Mouse (Mus musculus) spleen, postnatal 14 days (tissue): ENCODE measurements around the gene Fbln1.

Source experiments
- DNase-seq, 2 experiments: peaks; one replicate each; pipeline ENCODE4 v3.0.0; 2021 to 2022; ENCODE audit warnings: low spot score in 2 of 2

Fbln1 gene

DNA sequence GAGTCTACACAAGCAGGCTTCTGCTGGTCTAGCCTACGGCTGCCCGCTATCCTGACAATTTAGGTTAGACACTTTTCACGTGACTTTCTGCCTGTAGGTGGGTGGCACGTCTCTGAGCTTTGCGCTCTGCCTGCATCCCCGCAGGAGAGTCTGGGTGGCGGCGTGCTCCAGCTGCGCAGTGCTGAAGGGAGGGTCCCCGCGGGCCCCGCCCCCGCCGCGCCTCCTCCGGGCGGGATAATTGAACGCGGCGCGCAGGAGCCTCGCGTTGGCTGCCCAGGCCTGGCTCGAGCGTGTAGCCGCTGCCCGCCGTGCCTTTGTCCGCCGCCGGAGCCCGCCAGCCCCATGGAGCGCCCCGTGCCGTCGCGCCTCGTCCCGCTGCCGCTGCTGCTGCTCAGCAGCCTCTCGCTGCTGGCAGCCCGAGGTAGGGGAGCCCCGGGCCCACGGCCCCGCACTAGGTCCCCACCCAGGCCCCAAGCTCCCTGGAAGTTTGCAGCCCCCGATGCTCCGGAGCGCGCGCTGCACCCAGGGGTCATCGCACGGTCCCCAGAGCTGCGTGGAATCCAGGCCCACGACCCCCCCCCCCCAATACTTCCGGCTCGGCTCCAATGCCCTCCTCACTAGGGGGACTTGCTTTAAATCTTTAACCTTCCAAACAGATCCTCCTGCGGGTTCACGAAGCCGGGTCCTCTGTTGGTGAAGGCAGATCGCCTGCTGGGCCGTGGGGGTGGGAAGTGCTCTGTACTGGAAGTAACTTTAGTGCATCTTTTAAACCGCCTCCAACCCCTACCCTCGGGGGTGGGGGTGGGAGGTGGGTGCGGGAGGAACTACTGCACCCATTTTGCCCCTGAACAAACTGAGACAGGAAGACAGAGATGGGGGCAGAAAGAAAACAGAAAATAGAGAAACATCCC lies at the start of gene Fbln1:
TSS of gene Fbln1 (plus strand) at position 158 of the 911 bp plus-strand sequence.
- peak in 1 of 2 experiments; percentile 6 for DNase-seq

DNA sequence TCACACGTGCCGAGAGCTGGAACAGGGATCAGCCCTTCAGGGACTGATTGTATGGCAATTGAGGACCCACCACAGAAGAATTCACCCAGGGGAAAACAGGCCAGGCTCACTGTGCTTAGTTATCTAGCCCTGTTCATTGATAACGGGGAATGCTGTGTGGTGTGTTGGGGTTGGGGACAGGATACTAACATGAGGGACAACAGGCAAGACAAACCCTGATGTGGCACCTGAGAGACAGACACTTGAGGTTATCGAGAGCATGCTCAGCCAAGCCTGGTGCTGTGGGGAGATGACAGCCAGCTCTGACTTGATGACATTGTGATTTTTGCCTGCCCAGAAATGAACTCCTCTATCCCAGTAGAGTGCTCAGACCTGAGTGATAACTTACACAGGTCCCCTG lies 49.6 kb upstream of the Fbln1 start:
- no peak for DNase-seq

DNA sequence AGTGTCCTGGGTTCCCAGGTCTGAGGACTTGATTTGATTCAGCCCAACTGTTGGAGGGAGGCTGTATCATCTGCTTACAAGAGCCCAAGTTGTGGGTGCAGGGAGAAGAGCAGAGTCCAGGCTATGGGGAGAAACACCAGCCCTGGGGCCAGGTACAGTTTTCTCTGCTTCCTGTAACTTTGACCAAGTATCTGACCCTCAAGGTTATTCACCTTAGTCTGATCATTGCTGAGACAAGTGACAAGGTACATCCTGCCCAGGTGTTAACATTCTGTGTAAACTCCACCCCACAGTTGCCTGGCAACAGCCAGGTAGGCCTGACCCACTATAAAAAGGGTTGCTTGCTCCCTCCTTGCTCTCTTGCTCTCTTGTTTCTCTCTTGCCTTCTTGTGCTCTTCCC lies 44.3 kb upstream of the Fbln1 start:
- no peak for DNase-seq

DNA sequence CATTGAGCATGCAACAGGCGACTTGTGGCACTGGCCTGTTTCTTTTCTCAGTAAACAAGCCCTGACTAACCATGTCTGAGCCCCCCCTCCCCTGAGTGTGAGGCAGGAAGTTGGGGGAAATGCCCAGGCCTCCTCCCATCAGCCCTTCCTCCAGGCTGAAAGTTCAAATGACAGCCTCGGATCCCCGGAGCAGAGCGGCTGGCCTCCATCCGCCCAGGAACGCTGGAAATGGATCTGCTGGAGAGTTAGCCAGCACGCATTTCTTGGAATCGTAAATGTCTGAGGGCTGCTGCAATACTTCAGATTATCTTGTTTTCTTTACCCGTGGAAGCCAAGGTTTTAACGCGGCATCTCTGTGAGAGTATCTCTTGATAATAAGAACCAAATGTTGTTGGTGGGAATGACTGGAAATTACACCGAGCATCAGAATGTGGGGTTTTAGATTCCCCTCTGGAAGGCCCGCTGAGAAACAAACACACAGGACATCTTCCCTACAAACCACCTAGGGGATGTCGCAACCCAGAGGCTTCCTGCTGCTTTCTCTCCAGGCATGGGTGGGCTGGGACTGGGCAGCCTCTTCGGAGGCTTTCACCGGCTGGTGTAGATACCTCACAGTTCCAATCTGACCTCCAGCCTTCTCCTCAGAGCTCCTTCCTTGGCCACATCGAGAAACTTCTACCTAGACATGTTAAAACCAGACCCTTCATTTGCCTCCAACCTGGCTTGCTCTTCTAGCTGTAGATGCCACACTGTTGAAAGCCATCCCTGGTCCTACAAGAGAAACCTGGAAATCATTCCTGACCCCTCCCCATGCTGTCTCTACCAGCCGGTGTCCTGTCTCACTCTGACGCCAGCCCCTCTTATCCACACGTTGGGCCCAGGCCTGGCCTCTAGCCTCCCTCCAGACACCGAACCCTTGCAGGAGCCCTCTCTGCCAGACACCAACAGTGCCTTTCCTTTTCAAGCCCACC lies 42.8 kb upstream of the Fbln1 start:
- DNase-seq: no peak

- no peak for DNase-seq
Measured at GRCm38 (mm10) chr15:85166433-85166933, 39.3 kb upstream of the Fbln1 start.

DNA sequence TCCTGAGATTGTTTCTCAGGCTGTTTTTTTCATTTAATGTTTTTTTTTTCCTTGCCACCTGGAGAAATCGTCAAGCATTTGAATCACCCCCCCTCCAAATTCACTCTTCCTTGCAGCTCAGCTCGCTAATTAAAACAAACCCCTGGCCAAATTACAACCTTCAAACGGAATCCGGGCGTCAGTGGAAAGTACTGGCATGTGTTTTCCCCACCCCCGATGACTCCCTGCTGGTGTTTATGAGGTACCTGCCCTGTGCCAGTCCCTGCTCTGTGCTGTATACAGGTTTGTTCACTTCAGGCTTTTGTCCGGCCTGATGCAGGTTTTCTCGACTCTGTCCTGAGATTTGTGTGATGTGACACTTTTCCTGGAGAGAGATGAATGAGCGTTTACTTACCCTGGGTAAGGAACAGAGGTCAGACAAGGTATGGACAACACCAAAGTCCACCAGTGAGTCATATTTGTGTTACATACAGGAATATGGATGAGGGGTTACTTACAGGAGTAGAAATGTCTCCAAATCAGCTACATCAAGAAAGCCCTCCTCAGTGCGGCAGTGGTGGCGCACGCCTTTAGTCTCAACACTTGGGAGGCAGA lies 38.6 kb upstream of the Fbln1 start:
- no peak for DNase-seq

DNA sequence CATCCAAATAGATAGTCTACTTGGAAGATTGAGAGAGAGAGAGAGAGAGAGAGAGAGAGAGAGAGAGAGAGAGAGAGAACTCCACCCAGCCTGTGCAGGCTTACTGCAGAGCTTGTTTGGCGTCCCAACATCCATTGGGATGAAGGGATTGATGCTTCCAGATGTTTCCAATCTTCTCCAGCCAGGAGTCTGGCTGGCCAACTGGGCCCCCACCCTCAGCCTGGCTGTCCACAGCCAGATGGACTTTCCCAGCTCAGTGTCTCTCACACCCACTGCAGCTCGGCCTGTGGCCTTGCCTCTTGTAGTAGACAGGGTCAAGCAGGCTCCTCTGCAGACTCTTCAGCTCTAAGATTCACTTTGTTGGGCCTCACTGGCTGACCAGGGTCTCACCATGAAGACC lies 33.7 kb upstream of the Fbln1 start:
- DNase-seq: no peak

GRCm38 (mm10) chr15:85173425-85173824 lies 32.3 kb upstream of the Fbln1 start:
- no peak for DNase-seq

GRCm38 (mm10) chr15:85174060-85174459 lies 31.7 kb upstream of the Fbln1 start:
- DNase-seq: no peak

DNA sequence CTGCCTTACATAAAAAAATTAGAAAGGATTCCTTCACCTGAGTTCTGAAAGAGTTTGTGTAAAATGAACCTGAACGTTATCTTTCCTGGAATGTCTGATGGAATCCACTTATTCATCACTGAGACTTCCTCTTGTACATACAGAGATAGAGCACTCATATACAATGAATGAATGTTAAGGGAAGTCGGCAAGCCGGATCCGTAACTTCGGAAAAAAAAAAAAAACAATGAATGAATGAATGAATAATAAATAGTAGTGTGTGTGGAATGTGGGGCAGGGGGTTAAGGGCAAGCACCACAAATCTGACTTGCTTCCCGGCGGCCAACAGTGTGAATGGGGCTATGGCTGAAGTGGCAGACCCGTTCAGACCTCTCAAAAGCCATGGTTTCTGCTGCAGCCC lies 28.2 kb upstream of the Fbln1 start:
- DNase-seq: peak in 1 of 2 experiments; percentile 16

GRCm38 (mm10) chr15:85178172-85178571 lies 27.6 kb upstream of the Fbln1 start:
- DNase-seq: no peak

GRCm38 (mm10) chr15:85179528-85180180 lies 26.1 kb upstream of the Fbln1 start:
- no peak for DNase-seq

- no peak for DNase-seq
Measured at GRCm38 (mm10) chr15:85180368-85180767, 25.4 kb upstream of the Fbln1 start.

GRCm38 (mm10) chr15:85182063-85182462 lies 23.7 kb upstream of the Fbln1 start:
- no peak for DNase-seq

DNA sequence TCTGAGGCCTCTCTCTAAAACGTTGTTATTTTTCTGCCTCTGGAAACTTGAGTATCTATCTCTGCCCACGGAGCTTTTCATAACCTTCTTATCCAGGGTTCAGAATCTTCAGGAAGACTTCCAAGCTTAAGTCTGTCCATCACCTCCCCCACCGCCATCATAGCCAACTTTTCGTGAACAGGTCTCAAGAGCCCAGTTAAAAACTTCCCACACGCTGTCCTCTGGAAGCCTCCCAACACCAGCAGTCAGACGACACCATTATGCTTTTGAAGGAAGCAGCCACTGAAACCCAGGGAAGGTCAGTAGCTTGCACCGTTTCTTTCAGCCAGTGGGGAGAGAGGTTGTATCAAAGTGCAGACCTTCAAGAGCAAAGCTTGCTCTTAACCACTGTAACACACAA lies 18.8 kb upstream of the Fbln1 start:
- no peak for DNase-seq

DNA sequence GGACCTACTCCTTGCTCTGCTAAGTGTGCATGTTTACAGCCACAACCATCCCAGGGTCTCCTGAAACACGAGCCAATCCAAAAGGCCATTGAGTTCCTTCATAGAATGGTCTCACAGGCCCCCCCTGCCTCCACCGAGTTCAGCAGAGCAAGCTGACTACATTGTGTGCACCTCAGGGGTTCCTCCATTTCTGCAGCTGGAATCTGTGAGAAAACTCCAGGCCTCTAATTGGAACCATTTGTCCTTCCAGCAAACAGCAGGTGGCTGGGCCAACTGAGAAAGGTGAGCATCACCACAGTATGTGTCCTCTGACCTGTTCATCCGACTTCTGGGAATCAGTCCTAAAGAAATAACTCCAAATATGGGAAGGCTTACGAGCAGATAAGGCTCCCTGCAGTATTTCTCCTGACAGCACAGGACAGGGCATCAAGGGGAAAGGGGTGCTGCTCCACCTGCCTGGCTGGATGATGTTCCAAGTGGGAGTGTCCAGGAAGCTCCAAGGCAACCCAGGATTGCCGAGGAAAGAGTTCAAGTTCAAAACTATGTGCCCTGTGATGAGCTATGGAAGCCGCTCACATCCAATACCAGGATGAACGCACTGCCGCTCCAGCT lies 17.5 kb upstream of the Fbln1 start:
- DNase-seq: no peak

DNA sequence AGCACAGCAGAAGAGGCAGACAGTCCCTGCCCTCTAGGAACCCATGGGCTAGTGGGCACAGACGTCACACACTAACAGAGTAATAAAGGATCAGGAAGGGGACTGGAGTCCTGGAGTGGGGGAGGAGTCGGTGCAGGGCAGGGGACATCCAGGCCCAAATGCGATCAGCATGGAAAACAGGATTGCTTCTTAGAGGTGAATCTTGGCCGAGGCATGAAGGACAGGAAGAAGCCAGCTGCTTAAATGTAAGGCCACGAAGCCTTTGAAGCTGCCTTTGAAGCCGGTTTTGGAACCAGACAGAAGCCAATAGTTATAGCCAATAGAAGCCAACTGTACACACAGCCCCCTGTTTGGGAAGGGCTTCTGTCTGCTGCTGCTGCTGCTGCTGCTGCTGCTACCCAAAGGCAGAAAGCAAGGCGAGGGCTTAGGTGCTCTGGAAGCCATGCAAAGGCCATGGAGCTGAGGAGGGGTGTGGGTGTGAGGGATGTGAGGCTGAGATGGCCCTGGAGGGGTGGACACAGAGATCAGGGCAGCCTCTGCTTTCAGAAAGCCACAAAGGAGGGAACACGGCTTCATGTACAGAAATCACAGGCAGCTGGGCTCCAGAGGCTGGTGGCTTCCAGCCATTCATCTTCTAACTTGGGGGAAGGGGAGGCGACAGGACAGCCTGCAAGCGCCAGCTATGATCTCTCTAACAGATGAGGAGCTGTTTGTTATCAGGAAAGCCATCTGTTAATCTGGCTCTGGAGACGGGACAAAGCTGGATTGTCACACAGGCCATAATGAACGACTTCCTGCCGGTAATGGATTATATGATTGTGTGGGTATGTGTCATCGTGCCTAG lies 5.1 kb upstream of the Fbln1 start:
- no peak for DNase-seq

- DNase-seq: no peak
Measured at GRCm38 (mm10) chr15:85202199-85202598, 3.5 kb upstream of the Fbln1 start.

GRCm38 (mm10) chr15:85202787-85203186 lies 3.0 kb upstream of the Fbln1 start:
- DNase-seq: no peak

GRCm38 (mm10) chr15:85204383-85204782 lies 1.4 kb upstream of the Fbln1 start:
- DNase-seq: no peak
